Mouse (Mus musculus) MEL (cell line): Measurements from ENCODE around the gene Pecam1.

Source experiments
- CTCF ChIP-seq, 3 experiments: IDR thresholded peaks in 2 of 3; conservative IDR thresholded peaks in 1 of 3; 2 replicates each; pipeline ENCODE4 v1.5.1; 2011 to 2012; ENCODE audit warnings: low read length in 3 of 3, low read depth in 2 of 3, mild to moderate bottlenecking in 2 of 3, improper control_type of control experiment in 1 of 3, inconsistent platforms in 1 of 3, mixed read lengths in 1 of 3, moderate library complexity in 1 of 3; ENCODE audit not compliant: control insufficient read depth in 1 of 3, insufficient read depth in 1 of 3, poor library complexity in 1 of 3, severe bottlenecking in 1 of 3
- EP300 ChIP-seq, 2 experiments: IDR thresholded peaks; 2 replicates each; pipeline ENCODE4 v1.6.1; 2011; ENCODE audit warnings: improper control_type of control experiment in 2 of 2, low read length in 2 of 2, low read depth in 1 of 2, mild to moderate bottlenecking in 1 of 2
- NRF1 ChIP-seq: IDR thresholded peaks from 2 replicates; pipeline ENCODE4 v1.6.1; 2014; ENCODE audit warnings: low read depth, mild to moderate bottlenecking, inconsistent platforms, low read length, improper control_type of control experiment, moderate library complexity; ENCODE audit not compliant: poor library complexity, insufficient read depth, severe bottlenecking

DNA sequence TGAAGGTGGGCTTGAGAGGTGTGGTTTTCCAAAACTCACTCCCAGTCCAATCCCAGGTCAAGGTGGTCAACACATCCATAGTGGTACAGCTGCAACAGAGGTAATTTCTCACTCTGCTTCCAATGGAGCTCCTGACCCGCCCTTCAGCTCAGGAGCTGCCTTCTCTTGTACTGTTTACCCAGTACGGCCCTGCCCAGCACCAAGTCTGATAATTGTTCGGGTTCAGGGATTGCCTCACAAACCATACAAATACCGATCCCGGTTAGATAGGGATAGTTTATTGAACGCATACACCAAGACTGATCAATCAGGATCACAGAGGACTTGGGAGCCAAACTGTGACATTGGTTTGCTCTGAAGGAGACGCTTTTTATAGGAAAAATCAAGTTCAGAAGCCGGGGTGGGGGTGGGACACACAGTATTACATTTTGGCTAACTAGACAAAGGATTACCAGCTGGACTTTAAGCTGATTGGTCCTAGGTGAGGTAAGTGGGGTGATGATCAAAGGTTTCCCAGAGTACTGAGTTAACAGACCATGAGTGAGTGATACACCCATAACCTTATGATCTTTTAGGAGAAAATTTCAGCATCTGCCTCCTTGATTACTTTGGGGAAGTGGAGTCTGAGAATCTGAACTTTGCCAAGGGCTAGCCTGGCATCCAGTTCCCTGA lies 107.3 kb downstream of the Pecam1 start:
- no peak for TF ChIP-seq EP300 (IDR thresholded peaks at IDR 0.05; ENCODE audit: low read depth in 1 of 2, low read length in 2 of 2)
- TF ChIP-seq CTCF (IDR thresholded peaks at IDR 0.05 in 2 of 3, conservative IDR thresholded peaks at IDR 0.05 in 1 of 3; ENCODE audit: control insufficient read depth in 1 of 3, insufficient read depth in 1 of 3, low read depth in 2 of 3, low read length in 3 of 3, poor library complexity in 1 of 3, severe bottlenecking in 1 of 3) = no peak
- no peak for TF ChIP-seq NRF1
